Mouse (Mus musculus): Measurements from ENCODE around the gene Irx2. TPM values are rescaled to one million over a fixed set of nuclear protein-coding genes. Genes with fewer than 3 reads are reported as not detected.

The Irx2 gene
- polyA plus RNA-seq, 1 experiment, result 4.4 TPM

DNA sequence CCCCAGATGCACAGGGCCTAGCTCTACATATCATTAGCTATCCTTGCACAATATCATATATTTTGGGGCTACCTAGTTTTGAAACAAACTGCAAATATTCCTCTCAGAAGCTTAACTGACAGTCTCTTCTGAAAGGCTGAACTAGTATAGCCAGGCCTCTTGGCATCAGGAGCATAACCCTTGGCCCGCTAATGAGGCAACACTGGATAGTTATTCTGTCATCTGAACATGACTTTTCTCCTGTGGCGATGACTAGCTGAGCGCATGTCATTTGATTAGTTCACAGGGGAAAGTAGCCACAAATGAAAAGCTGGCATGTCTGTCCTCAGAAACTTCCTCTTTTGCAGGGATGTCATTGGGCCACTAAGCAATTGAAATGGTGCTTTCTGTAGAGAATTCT is 29.4 kb upstream of the Irx2 start:
- peaks cover 13% of the 10 kb centered on the region for H3K27me3 ChIP-seq (ENCODE audit: control insufficient read depth, insufficient read depth, insufficient read length)
- TF ChIP-seq MAX (IDR thresholded peaks at IDR 0.05; ENCODE audit: low read depth) (no peak), USF1 (IDR thresholded peaks at IDR 0.05; ENCODE audit: low read depth) (no peak), MYOG (IDR thresholded peaks at IDR 0.05; ENCODE audit: control insufficient read depth in 1 of 3, insufficient read depth in 1 of 3, insufficient read length in 2 of 3, low read depth in 2 of 3) (no peak), TCF12 (IDR thresholded peaks at IDR 0.05; ENCODE audit: insufficient read depth, poor library complexity, severe bottlenecking) (no peak), CEBPB (IDR thresholded peaks at IDR 0.05; ENCODE audit: insufficient read depth, poor library complexity, severe bottlenecking) (no peak), SRF (IDR thresholded peaks at IDR 0.05; ENCODE audit: control insufficient read depth, insufficient read length, low read depth) (no peak), POLR2AphosphoS2 (IDR thresholded peaks at IDR 0.05; ENCODE audit: insufficient read length, low read depth) (no peak), E2F4 (IDR thresholded peaks at IDR 0.05; ENCODE audit: insufficient read depth) (no peak), REST (IDR thresholded peaks at IDR 0.05; ENCODE audit: insufficient read depth, insufficient read length) (no peak), MYOD1 (IDR thresholded peaks at IDR 0.05; ENCODE audit: control insufficient read depth in 1 of 3, insufficient read length in 2 of 3, low read depth in 2 of 3) (no peak), POLR2A (IDR thresholded peaks at IDR 0.05; ENCODE audit: insufficient read length, low read depth) (no peak), TCF3 (IDR thresholded peaks at IDR 0.05; ENCODE audit: insufficient read length, low read depth) (no peak)
- H3K79me2 ChIP-seq (ENCODE audit: control insufficient read depth, insufficient read depth), result no peaks in the 10 kb centered on the region
- no peak overlapping the region for H3ac ChIP-seq (ENCODE audit: control insufficient read depth, insufficient read length)
- H3K4me3 ChIP-seq, result no peak overlapping the region
- no peak overlapping the region for H3K4me2 ChIP-seq (ENCODE audit: low read depth)
- no peaks in the 10 kb centered on the region for H3K36me3 ChIP-seq (ENCODE audit: control insufficient read depth, insufficient read depth)

DNA sequence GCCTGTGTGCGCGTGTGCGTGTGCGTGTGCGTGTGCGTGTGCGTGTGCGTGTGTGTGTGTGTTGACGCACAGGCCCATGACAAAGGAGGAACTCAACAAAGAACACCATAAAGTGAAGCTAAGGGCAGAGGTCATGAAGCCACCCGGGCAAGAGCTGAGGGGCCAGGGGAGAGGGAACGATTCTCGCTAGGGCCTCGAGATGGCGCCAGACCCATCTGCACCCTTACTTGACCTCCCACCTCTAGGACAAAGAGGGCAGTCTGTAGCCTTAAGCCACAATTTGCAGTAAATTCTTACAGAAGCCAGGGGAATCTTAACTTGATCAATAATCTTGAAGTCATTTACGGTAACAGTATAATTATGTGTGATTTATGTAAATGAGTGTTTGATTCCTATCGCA is 19.9 kb upstream of the Irx2 start:
- H3K79me2 ChIP-seq (ENCODE audit: control insufficient read depth, insufficient read depth), result no peaks in the 10 kb centered on the region
- peaks cover 5% of the 10 kb centered on the region for H3K27me3 ChIP-seq (ENCODE audit: control insufficient read depth, insufficient read depth, insufficient read length)
- no peak for TF ChIP-seq POLR2A (IDR thresholded peaks at IDR 0.05; ENCODE audit: insufficient read length, low read depth)
- TF ChIP-seq SRF (IDR thresholded peaks at IDR 0.05; ENCODE audit: control insufficient read depth, insufficient read length, low read depth), result no peak
- no peak for TF ChIP-seq REST (IDR thresholded peaks at IDR 0.05; ENCODE audit: insufficient read depth, insufficient read length)
- no peak for TF ChIP-seq CEBPB (IDR thresholded peaks at IDR 0.05; ENCODE audit: insufficient read depth, poor library complexity, severe bottlenecking)
- no peak for TF ChIP-seq TCF12 (IDR thresholded peaks at IDR 0.05; ENCODE audit: insufficient read depth, poor library complexity, severe bottlenecking)
- no peak for TF ChIP-seq E2F4 (IDR thresholded peaks at IDR 0.05; ENCODE audit: insufficient read depth)
- no peak for TF ChIP-seq MYOG (IDR thresholded peaks at IDR 0.05; ENCODE audit: control insufficient read depth in 1 of 3, insufficient read depth in 1 of 3, insufficient read length in 2 of 3, low read depth in 2 of 3)
- TF ChIP-seq POLR2AphosphoS2 (IDR thresholded peaks at IDR 0.05; ENCODE audit: insufficient read length, low read depth), result no peak
- TF ChIP-seq MYOD1 (IDR thresholded peaks at IDR 0.05; ENCODE audit: control insufficient read depth in 1 of 3, insufficient read length in 2 of 3, low read depth in 2 of 3), result no peak
- no peak for TF ChIP-seq USF1 (IDR thresholded peaks at IDR 0.05; ENCODE audit: low read depth)
- TF ChIP-seq TCF3 (IDR thresholded peaks at IDR 0.05; ENCODE audit: insufficient read length, low read depth), result no peak
- TF ChIP-seq MAX (IDR thresholded peaks at IDR 0.05; ENCODE audit: low read depth), result no peak
- no peaks in the 10 kb centered on the region for H3K36me3 ChIP-seq (ENCODE audit: control insufficient read depth, insufficient read depth)
- H3K4me2 ChIP-seq (ENCODE audit: low read depth), result no peak overlapping the region
- no peak overlapping the region for H3K4me3 ChIP-seq
- H3ac ChIP-seq (ENCODE audit: control insufficient read depth, insufficient read length), result no peak overlapping the region

DNA sequence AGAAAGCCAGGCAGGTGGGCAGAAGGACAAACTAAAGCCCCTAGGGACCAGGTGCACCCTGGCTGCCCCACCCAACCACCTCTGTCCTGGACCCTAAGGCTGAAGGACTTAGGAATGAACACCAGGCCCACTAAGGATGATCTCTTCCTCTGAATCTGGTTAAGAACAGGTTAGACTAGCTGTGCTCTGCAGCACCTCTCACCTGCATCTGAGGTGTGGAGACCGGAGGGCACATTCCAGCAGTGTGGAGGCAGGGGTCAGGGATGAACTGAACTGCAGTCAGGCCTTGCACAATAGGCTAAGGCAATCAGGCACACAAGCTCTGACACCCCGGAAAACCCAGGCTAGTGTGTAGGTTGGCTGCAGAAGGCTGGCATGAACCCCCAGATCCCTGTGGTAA is 18.3 kb upstream of the Irx2 start:
- peaks cover 5% of the 10 kb centered on the region for H3K27me3 ChIP-seq (ENCODE audit: control insufficient read depth, insufficient read depth, insufficient read length)
- H3K79me2 ChIP-seq (ENCODE audit: control insufficient read depth, insufficient read depth), result no peaks in the 10 kb centered on the region
- H3ac ChIP-seq (ENCODE audit: control insufficient read depth, insufficient read length), result no peak overlapping the region
- H3K36me3 ChIP-seq (ENCODE audit: control insufficient read depth, insufficient read depth), result no peaks in the 10 kb centered on the region
- H3K4me2 ChIP-seq (ENCODE audit: low read depth), result no peak overlapping the region
- TF ChIP-seq MAX (IDR thresholded peaks at IDR 0.05; ENCODE audit: low read depth) (no peak), POLR2A (IDR thresholded peaks at IDR 0.05; ENCODE audit: insufficient read length, low read depth) (no peak), TCF12 (IDR thresholded peaks at IDR 0.05; ENCODE audit: insufficient read depth, poor library complexity, severe bottlenecking) (no peak)
- no peak overlapping the region for H3K4me3 ChIP-seq

DNA sequence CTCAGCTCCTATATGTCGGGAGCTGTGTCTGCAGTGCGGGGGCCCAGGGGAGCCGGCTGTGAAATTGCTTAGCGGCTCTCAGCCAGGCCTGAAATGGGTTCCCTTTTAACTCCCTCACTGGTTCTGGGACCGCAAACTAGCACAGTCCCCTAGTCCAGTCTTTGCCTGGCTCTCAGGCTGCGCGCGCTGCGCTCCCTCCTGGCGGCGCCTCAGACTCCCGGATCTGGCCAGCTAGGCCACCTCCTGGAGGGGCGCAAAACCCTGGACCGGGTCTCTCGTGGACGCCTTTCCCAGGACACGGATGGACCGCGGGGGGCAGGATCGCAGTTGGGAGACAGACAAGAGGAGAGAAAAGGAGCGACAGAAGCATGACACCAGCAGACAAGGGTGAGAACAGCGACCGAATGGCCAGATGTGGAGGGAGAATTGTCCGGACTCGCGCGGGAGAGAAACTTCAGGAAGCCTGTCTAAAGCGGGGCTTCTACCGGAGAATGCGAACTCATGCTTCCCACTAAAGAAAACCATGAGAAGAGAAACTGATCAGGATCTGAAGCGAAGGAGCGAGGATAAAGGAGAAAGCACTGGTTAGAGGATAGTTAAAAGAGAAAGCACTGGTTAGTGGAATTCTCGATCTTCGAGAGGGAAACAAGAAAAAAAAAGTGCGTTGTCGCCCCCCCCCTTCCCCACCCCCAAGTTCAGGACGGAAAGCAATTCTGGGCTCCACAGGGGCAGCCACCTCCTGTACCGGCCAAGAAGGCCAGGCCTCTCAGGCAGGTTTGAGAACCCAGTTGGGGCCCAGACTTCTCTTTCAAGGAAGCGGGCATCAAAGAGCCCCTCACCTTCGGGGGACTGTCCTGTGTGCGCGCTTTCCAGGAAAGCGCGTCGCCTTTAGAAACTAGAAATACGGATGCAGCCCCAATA is 4.4 kb upstream of the Irx2 start:
- Histone ChIP-seq H3K79me2 (ENCODE audit: control insufficient read depth, insufficient read depth) (no peaks in the 10 kb centered on the region), H3ac (ENCODE audit: control insufficient read depth, insufficient read length) (no peak overlapping the region), H3K4me2 (ENCODE audit: low read depth) (peak overlapping the region; percentile 67), H3K27me3 (ENCODE audit: control insufficient read depth, insufficient read depth, insufficient read length) (no peaks in the 10 kb centered on the region), H3K36me3 (ENCODE audit: control insufficient read depth, insufficient read depth) (no peaks in the 10 kb centered on the region), H3K4me3 (peak overlapping the region; percentile 16)
- TF ChIP-seq USF1 (IDR thresholded peaks at IDR 0.05; ENCODE audit: low read depth), result no peak
- no peak for TF ChIP-seq MAX (IDR thresholded peaks at IDR 0.05; ENCODE audit: low read depth)
- TF ChIP-seq TCF3 (IDR thresholded peaks at IDR 0.05; ENCODE audit: insufficient read length, low read depth), result no peak
- no peak for TF ChIP-seq MYOG (IDR thresholded peaks at IDR 0.05; ENCODE audit: control insufficient read depth in 1 of 3, insufficient read depth in 1 of 3, insufficient read length in 2 of 3, low read depth in 2 of 3)
- TF ChIP-seq MYOD1 (IDR thresholded peaks at IDR 0.05; ENCODE audit: control insufficient read depth in 1 of 3, insufficient read length in 2 of 3, low read depth in 2 of 3), result no peak
- TF ChIP-seq POLR2AphosphoS2 (IDR thresholded peaks at IDR 0.05; ENCODE audit: insufficient read length, low read depth), result no peak
- TF ChIP-seq TCF12 (IDR thresholded peaks at IDR 0.05; ENCODE audit: insufficient read depth, poor library complexity, severe bottlenecking), result no peak
- TF ChIP-seq POLR2A (IDR thresholded peaks at IDR 0.05; ENCODE audit: insufficient read length, low read depth), result no peak
- no peak for TF ChIP-seq SRF (IDR thresholded peaks at IDR 0.05; ENCODE audit: control insufficient read depth, insufficient read length, low read depth)
- TF ChIP-seq CEBPB (IDR thresholded peaks at IDR 0.05; ENCODE audit: insufficient read depth, poor library complexity, severe bottlenecking), result no peak
